Mouse (Mus musculus): ENCODE measurements around the gene Rora.
A peak's percentile ranks its signal among the peaks of the same experiment; 100 is the strongest.

The Rora gene

DNA sequence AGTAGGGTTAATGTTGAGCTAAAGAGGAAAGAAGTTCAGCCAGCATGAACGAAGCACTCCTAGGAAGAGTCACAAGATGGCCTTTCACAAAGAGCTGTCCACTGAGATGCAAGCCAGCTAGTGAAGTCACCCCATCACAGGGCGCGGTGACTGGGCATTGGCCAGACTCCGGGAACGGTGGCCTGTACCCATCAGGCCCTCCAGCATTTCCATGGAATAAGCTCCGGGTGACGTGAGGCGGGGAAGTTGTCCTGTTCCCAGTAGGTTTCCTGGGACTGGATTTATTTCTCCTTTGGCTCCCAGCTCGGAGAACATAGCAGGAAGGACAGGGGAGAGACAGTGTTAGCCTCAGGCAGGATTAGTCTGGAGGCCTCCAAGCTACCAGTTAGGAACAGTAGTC is 481.0 kb downstream of the Rora start:
- peak in 1 of 2 experiments; percentile 17 for DNase-seq (ENCODE audit: low spot score in 2 of 2)

DNA sequence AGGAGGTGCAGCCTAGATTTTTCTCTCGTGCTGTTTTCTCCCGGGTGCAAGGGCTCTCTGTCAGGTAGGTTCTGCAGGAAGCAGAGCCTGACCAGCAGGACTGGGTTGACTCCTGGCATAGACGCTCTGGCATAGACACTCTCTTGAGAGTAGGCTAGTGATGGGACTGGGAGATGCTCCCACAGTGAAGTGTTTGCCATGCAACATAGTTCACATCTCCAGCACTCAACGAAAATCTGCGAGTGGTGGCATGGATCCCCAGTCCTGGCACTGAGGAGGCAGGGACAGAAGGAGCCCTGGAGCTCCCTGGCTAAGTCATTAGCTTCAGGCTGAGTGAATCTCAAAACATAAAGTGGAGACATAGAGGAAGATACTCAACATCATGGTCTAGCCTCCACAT is 483.2 kb downstream of the Rora start:
- no peak for DNase-seq (ENCODE audit: low spot score in 2 of 2)

GRCm38 (mm10) chr9:69137398-69137797 is 483.8 kb downstream of the Rora start:
- no peak for DNase-seq (ENCODE audit: low spot score in 2 of 2)

DNA sequence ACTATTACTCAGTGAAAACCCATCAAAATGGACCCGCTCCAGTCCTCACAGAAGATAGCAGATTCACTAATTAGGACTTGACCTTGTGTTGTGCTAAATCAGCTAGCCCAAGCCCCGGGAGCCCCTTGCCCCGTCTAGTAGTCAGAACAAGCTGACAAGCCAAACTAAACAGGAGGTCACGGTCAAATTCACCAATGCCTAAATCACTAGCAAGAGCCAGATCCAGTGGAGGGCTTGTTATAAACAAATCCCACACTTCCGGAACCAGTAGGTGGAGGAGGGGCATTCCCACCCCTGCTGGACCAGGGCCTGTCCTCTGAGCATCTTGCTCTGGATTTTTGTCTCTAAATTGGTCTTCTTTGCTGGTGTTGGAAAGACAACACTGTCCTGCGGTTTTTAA is 486.6 kb downstream of the Rora start:
- no peak for DNase-seq (ENCODE audit: low spot score in 2 of 2)

GRCm38 (mm10) chr9:69141859-69142258 is 488.3 kb downstream of the Rora start:
- no peak for DNase-seq (ENCODE audit: low spot score in 2 of 2)

DNA sequence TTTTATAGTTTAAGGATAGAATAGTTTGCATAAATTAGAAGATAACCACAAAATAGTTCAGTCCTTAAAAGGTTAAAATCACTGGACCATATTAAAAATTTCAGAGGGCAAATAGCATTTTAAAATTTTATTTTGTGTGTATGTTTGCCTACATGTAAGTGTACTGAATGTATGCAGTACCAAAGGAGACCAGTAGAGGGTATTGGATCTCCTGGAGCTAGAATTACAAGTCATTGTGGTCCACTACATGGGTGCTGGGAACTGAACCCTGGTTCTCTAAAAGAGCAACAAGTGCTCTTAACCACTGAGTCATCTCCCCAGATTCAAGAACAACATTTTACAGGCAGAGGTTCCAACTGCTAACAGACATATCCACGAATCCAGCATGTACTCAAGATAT is 493.4 kb downstream of the Rora start:
- DNase-seq (ENCODE audit: low spot score in 2 of 2) = no peak

GRCm38 (mm10) chr9:69150224-69150623 is 496.6 kb downstream of the Rora start:
- no peak for DNase-seq (ENCODE audit: low spot score in 2 of 2)

DNA sequence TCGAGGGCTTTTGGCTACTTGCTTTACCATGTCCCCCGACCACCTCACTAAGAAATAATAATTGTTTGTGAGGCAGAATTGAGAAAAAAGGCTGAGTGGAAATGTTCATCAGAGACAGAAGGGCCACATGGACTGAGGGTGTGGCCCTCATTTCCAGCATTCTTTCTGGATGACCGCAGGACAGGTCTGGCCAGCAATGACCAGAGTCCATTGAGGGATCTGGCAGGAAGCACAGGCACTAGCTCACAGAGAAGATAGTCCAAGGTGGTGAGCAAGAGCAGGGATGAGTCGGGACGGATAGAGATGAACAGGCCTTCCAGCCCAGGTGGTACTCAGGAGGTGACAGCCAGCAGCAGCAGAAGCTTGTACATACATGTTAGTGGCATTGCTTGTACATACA is 501.1 kb downstream of the Rora start:
- DNase-seq (ENCODE audit: low spot score in 2 of 2) = no peak

DNA sequence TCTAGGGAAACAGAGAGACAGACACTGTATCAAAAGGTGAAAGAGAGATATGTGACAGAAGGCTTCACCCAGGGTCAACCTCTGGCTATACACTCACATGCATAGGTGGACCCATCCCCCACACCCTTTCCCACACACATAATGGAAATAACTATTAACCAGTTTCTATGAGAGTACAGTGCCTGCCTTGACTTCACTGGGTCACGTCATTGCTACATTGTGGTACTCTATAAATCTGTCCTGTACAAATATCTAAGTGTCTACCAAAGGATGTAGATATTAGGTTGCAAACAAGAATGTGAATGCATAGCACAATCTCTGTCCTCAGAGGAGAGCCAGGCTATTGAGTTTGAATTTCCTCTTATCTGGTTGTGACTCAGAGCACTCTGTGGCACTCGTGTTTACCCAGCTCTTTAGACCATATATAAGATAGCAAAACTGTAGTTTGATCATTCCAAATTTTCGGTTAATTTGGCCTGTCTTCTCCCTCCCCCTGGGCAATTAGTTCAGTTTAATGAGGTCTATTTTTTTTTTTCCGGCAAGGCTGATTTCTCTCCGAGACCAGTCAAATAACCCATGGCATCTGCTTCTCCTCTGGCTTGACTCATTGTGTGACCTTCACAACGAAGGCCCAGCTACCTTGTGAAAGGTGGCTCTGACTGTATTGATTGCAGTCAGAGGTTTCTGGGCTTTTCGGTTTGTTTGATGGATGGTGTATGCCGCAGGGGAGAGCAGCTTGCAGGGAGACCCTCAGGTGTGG is 502.4 kb downstream of the Rora start:
- no peak for DNase-seq (ENCODE audit: low spot score in 2 of 2)

DNA sequence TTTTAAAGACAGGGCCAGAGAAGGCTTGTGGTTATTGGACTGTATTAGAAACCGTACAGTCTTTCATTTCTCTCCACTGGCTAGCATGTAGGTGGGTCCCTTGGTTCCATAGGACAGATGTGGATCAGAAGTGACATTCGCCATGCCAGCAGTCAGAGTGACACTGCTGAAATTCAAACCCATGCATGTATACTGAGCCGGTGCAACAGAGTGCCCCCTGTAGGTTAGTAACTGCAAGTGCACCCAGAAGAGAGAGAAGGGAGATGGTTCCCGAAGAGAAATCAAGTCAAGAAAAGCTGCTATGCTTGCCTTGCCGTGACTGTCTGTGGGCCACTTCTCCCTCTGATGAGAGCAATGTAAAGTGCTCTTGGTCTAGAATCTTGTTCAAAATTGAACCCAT is 507.2 kb downstream of the Rora start:
- no peak for DNase-seq (ENCODE audit: low spot score in 2 of 2)

DNA sequence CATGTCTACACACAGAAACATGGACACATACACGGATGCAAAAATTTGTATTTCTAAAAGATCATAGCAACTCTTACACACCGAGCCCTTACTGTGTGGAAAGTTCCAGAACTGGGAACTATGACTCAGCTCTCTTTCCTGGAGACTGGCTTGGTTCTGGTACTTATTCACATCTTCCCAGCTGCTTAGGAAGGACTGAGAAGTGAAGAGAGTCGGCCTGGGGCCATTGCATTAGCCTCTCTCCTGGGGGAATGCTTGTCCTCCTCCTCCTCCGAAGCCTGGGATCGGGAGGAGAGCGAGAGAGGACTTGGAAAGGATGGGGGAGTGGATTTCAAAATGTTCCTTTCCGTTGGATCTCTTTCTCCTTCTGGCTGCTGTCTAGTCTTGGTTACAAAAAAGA is 511.1 kb downstream of the Rora start:
- DNase-seq (ENCODE audit: low spot score in 2 of 2) = no peak

DNA sequence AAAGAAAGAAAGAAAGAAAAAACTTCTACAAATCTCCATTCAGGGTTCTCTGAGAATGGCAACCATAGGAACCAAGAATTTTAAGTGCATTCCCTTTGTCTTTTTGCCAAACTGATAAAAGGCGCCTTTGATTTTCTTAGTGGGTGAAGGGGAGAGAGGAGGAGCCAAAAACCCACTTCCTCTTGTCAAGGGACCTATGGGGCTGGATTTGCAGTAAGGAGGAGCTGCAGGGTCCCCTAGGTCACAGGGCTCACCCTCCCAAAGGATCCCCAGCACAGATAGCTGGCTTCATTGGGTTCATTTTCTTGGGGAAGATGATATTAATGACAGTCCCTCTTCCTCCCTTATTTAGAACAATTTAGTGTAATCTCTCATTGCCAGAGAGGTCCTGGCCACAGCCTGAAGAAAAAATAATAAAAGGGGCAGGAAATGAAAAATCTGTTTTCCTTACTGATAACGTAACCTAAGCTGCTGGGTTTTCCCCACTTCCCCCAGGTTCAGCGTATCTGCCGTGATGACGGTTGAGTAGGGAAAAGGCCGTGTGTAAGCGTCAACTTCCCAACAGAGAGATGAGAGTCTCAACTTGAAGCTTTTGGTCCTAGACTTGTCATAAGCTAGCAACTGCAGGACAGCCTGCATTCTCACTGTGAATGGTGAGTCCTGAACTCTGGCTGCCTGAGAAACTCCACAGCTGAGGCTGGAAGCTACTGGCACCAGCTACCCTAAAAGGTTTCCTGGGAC is 511.7 kb downstream of the Rora start:
- no peak for DNase-seq (ENCODE audit: low spot score in 2 of 2)

DNA sequence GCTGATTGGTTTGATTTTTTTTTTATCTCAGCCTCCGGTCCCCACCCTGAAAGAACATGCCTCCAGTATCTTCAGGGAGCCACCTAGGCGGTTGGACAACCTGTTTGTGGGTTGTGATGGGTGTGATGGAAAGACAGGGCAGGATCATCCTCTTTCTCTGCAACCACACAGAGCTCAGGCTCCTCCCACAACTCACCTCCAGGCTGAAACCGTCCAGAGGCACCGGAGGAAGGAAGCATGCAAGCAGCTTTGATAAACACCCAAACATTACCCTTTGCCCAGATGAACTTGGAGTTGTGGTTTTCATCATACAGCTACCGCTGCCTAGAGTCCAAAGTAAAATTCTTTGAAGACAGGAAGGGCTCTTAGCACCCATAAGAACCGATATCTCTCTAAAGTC is 520.5 kb downstream of the Rora start:
- no peak for DNase-seq (ENCODE audit: low spot score in 2 of 2)

DNA sequence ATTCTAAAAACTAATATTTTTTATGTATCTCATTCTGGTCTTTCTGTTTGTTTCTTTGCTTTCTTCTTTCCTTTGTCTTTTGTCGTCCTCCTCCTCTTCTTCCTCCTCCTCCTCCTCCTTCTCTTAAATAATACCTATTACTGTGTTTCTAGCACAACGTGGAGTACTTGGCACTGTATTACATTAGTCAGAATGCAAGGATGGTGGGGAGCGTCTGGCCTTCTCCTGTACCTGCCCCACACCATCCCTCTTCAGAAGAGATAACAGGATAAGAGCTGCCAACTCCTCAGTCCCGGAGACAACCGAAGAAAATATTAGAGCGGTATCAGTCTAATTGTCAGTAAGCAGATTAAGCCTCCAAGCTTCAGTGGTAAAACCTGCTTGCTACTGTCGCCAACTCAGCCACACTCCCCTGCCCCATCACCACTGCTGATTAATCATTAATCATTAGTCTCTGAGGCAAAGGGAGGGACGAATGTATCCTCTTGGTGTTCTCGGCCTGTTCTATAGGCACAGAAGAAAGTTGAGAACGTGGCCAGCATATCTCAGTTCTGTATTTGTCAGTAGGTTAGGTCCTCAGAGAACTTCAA is 521.0 kb downstream of the Rora start:
- no peak for DNase-seq (ENCODE audit: low spot score in 2 of 2)

GRCm38 (mm10) chr9:69176988-69177387 is 523.4 kb downstream of the Rora start:
- DNase-seq (ENCODE audit: low spot score in 2 of 2) = no peak

GRCm38 (mm10) chr9:69179224-69179623 is 525.6 kb downstream of the Rora start:
- DNase-seq (ENCODE audit: low spot score in 2 of 2) = no peak

DNA sequence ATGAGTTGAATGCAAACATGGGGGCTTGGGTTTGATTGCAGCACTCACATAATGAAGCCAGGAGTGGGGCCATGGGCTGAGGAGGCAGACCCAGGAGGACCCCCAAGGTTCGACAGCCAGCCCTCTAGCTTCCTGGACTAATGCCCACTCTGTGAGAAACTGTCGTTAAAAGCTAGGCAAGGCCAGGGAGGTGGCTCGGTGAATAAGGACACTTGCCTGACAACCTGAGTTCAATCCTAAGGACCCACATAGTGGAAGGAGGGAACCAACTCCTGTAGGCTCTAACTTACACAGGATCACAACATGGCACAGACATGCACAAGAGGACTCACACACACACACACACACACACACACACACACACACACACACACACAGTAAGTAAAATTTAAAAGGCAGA is 527.4 kb downstream of the Rora start:
- DNase-seq (ENCODE audit: low spot score in 2 of 2) = no peak

DNA sequence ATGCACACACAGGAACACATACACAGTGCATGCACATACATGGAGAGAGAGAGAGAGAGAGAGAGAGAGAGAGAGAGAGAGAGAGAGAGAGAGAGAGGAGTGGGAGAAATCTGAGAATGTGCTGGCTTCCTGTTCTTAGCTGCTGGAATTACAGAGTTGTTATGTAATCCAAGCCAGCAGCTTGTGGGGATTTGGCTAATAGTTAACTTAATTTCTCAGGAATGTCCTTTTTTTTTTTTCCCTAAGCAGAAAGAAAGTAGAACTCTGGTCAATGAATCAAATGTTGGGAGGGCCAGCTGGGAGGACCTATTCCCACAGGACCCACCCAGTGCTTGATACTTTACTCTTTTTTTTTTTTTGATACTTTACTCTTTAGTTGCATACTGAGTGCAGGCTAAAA is 527.8 kb downstream of the Rora start:
- DNase-seq (ENCODE audit: low spot score in 2 of 2) = no peak

DNA sequence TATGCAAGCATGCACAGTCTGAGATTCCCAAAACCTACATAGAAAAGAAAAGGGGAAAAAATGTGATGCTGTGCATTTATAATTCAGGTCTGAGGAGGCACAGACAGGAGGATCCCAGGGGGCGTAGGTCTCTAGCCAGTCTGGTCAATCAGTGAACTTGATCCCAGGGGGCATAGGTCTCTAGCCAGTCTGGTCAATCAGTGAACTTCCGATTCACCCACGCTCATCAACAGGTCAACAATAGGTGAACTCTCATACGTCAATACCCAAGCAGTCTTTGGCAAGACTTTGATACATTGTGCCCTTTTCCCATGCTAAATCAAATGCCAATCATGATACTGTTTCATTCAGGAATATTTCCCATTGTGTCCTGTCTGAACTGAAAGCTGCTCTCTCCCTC is 530.3 kb downstream of the Rora start:
- DNase-seq (ENCODE audit: low spot score in 2 of 2) = no peak

GRCm38 (mm10) chr9:69190726-69191125 is 537.1 kb downstream of the Rora start:
- no peak for DNase-seq (ENCODE audit: low spot score in 2 of 2)

GRCm38 (mm10) chr9:69192446-69192845 is 538.9 kb downstream of the Rora start:
- DNase-seq (ENCODE audit: low spot score in 2 of 2) = no peak

- no peak for DNase-seq (ENCODE audit: low spot score in 2 of 2)
Measured at GRCm38 (mm10) chr9:69194638-69195605, 541.3 kb downstream of the Rora start.

All from cerebellum, postnatal 4 days (tissue).